Mouse (Mus musculus) megakaryocyte, embryonic 14.5 days (primary cell): ENCODE measurements at regions not wholly inside any gene's neighbourhood (a gene's known extent, or its start where the extent isn't known, plus 50 kb on each side); places are given as distances from the start of the nearest gene placed in this dataset.

ENCODE experiments used
- FLI1 ChIP-seq: IDR thresholded peaks from 2 replicates; pipeline ENCODE4 v1.6.1; 2012; ENCODE audit warnings: low read length, inconsistent platforms, mixed read lengths
- GATA1 ChIP-seq: IDR thresholded peaks from 3 replicates; pipeline ENCODE4 v1.6.1; 2012; ENCODE audit warnings: mixed read lengths, low read length, inconsistent platforms, borderline replicate concordance

- no peak for TF ChIP-seq GATA1
- TF ChIP-seq FLI1, result no peak
Measured at GRCm38 (mm10) chr8:24280296-24280695, 445.4 kb downstream of the Adam3 start.
